Mouse (Mus musculus) limb, embryonic 14.5 days (tissue): Measurements from ENCODE around the gene Zscan12. TPM values are rescaled to one million over a fixed set of nuclear protein-coding genes. Genes with fewer than 3 reads are reported as not detected.

ENCODE experiments used
- ATAC-seq: fragments of 200-750 bp; cut with Nextera tagmentation; 2 replicates; pipeline ENCODE4 v1.8.0; 2017; ENCODE audit warnings: low read depth, moderate number of reproducible peaks, moderate TSS enrichment; ENCODE audit not compliant: low FRiP score
- DNase-seq: peaks from one replicate; pipeline ENCODE4 v3.0.0-alpha.2; 2015; ENCODE audit warnings: low spot score
- H3K27ac ChIP-seq: fragments of 300-500 bp; sonication (generic); replicated peaks from 2 replicates; pipeline ENCODE4 v1.5.1; 2014; ENCODE audit warnings: low read depth, mild to moderate bottlenecking, low read length, moderate library complexity, mixed read lengths
- H3K27me3 ChIP-seq: fragments of 300-500 bp; sonication (generic); 2 replicates; pipeline ENCODE4 v1.6.1; 2014; ENCODE audit warnings: low read length, mixed read lengths; ENCODE audit not compliant: control insufficient read depth, insufficient read depth
- H3K36me3 ChIP-seq: fragments of 300-500 bp; sonication (generic); 2 replicates; pipeline ENCODE4 v1.6.1; 2014; ENCODE audit warnings: mild to moderate bottlenecking, low read length, moderate library complexity, mixed read lengths; ENCODE audit not compliant: control insufficient read depth, insufficient read depth
- H3K4me1 ChIP-seq: fragments of 300-500 bp; sonication (generic); 2 replicates; pipeline ENCODE4 v1.6.1; 2014; ENCODE audit warnings: antibody characterized with exemption, low read length, mixed read lengths; ENCODE audit not compliant: control insufficient read depth, insufficient read depth
- H3K4me2 ChIP-seq: fragments of 300-500 bp; sonication (generic); replicated peaks from 2 replicates; pipeline ENCODE4 v1.6.1; 2014; ENCODE audit warnings: low read depth, mild to moderate bottlenecking, low read length, moderate library complexity; ENCODE audit not compliant: severe bottlenecking
- H3K4me3 ChIP-seq: fragments of 300-500 bp; sonication (generic); replicated peaks from 2 replicates; pipeline ENCODE4 v1.5.1; 2014; ENCODE audit warnings: low read length
- H3K9ac ChIP-seq: fragments of 300-500 bp; sonication (generic); 2 replicates; pipeline ENCODE4 v1.6.1; 2014; ENCODE audit warnings: mild to moderate bottlenecking, low read depth, low read length, moderate library complexity; ENCODE audit not compliant: severe bottlenecking
- H3K9me3 ChIP-seq: fragments of 300-500 bp; sonication (generic); 2 replicates; pipeline ENCODE4 v1.6.1; 2016; ENCODE audit warnings: low read length; ENCODE audit not compliant: control insufficient read depth
- POLR2A ChIP-seq: fragments of 200-500 bp; IDR thresholded peaks from 2 replicates; pipeline ENCODE4 v1.8.0; 2012; ENCODE audit warnings: inconsistent platforms, mild to moderate bottlenecking, moderate library complexity, borderline replicate concordance; ENCODE audit not compliant: insufficient read depth, insufficient read length; ENCODE audit errors: extremely low read depth
- WGBS: fragments of 180-500 bp; shearing (Covaris S2); extraction: QIAGEN DNeasy Blood & Tissue Kit; methylation state at CpG from one replicate; pipeline ENCODE4 v1.1.7; 2014; 5-methylcytosine and 5-hydroxymethylcytosine counted together
- polyA plus RNA-seq, 2 experiments: library from polyadenylated mRNA; depleted of rRNA in 1 of 2; stranded (reverse) in 1 of 2; unstranded in 1 of 2; fragments of >200 nt; fragmentation: Nextera tagmentation in 1 of 2; extraction: Ambion mirVana in 1 of 2; gene quantifications; 2 replicates each; pipeline versions ENCODE4 v1.2.1 to v1.2.3; 2012 to 2014

Gene Zscan12
- polyA plus RNA-seq, 2 experiments, result 9.7 to 11.2 TPM

- H3K27ac ChIP-seq, result peak within 1 kb of the TSS; percentile 76; the same call in 1 of the 2 replicates
- peak within 1 kb of the TSS; percentile 87 for H3K9ac ChIP-seq
- ATAC-seq, result peak; percentile 96
Measured at GRCm38 (mm10) chr13:21402287-21402846, 39.7 kb downstream of the Zscan12 start, which contains the start of gene Zkscan3. Gene Zkscan3 (minus strand): TSS chr13:21402755.

DNA sequence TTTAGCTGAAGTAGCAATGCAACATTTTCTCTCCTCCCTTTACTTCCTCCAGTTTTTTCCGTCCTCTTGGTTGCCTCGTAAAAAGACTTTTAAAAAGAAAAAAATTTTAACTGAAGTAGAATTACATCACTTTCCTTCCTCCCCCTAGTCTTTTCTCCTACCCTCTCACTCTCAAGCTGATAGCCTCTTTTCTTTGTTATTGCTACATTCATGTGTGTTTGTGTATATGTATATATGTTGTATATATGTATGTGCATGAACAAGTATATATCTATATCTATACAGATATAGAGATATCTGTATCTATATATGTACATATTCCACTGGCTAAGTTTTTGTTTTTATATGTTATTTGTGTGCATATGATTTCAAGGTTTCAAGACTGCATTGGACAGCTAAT lies 40.2 kb downstream of the Zscan12 start:
- Histone ChIP-seq H3K4me2 (peak overlapping the region; percentile 69; the same call in 1 of the 2 replicates), H3K4me3 (peak overlapping the region; percentile 83), H3K27ac (peak overlapping the region; percentile 43; the same call in 1 of the 2 replicates), H3K36me3 (peaks cover 17% of the 10 kb centered on the region), H3K9me3 (no peaks in the 10 kb centered on the region), H3K4me1 (peaks cover 10% of the 10 kb centered on the region; the same call in 1 of the 2 replicates), H3K27me3 (no peaks in the 10 kb centered on the region), H3K9ac (peak overlapping the region; percentile 87)
- peak; percentile 39; the same call in 1 of the 2 replicates for ATAC-seq
- DNase-seq, result no peak
- 0% methylated on average over 2 of the region's 2 CpGs for WGBS
- no peak for TF ChIP-seq POLR2A

More at GRCm38 (mm10) chr13:21402287-21402846, 39.7 kb downstream of the Zscan12 start, which contains the start of gene Zkscan3:
- Histone ChIP-seq H3K4me3 (peak within 1 kb of the TSS; percentile 83), H3K27me3 (no peaks in the 10 kb centered on the region), H3K36me3 (peaks cover 17% of the 10 kb centered on the region), H3K4me1 (peaks cover 10% of the 10 kb centered on the region; the same call in 1 of the 2 replicates), H3K4me2 (peak within 1 kb of the TSS; percentile 69), H3K9me3 (no peaks in the 10 kb centered on the region)
- peak; percentile 94 for DNase-seq
- WGBS, result under 1% methylated on average over 35 of the region's 35 CpGs
- TF ChIP-seq POLR2A, result peak; percentile 40; the same call in 1 of the 2 replicates

GRCm38 (mm10) chr13:21407341-21407740 lies 44.7 kb downstream of the Zscan12 start:
- ATAC-seq (no peak), DNase-seq (no peak)
- Histone ChIP-seq H3K9me3 (no peaks in the 10 kb centered on the region), H3K4me1 (no peaks in the 10 kb centered on the region), H3K36me3 (no peaks in the 10 kb centered on the region), H3K4me2 (no peak overlapping the region), H3K9ac (0 out of 2 replicates have a peak overlapping the region, but pooled peaks have one; percentile 65), H3K27me3 (no peaks in the 10 kb centered on the region), H3K27ac (no peak overlapping the region), H3K4me3 (0 out of 2 replicates have a peak overlapping the region, but pooled peaks have one; percentile 47)
- TF ChIP-seq POLR2A, result no peak
- 83% methylated on average over 11 of the region's 11 CpGs for WGBS

DNA sequence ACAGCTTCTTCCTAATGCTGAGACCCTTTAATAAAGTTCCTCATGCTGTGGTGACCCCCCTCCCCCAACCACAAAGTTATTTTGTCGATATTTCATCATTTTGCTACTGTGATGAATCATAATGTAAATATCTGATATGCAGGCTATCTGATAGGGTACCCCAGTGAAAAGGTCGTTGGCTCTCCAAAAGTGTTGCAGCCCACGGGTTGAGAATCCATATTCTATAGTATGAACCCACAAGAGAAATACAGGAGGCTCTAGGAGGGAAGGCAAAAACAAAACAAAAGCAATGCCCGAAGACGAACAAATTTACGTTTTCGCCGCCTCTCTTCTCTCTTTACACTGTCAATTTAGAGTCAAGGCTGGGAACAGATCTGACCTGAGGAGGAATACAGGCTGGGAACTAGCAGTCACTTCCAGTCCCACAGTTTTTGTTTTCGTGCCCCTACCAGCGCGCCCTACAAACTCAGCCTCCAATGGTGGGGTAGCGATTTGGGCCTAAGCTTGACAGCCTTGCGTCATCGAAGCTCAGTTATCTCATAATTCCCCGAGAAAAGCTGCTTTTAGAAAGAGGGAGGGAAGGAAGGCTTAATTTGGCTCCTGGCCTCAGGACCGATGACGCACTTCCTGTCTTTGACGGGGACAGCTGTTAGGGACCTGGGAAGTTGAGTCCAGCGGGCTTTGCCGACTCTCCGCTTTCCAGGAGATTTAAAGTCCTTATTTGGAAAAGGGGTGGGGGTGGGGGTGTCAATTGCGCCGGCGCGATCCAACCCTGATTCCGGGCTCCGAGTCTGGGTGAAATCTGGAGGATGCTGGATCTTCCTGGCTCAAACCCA lies 45.6 kb downstream of the Zscan12 start:
- peak overlapping the region; percentile 65 for H3K9ac ChIP-seq
- no peaks in the 10 kb centered on the region for H3K9me3 ChIP-seq
- H3K36me3 ChIP-seq, result no peaks in the 10 kb centered on the region
- peak overlapping the region; percentile 79 for H3K27ac ChIP-seq
- peak overlapping the region; percentile 77 for H3K4me2 ChIP-seq
- 4% methylated on average over 27 of the region's 27 CpGs for WGBS
- H3K27me3 ChIP-seq, result no peaks in the 10 kb centered on the region
- DNase-seq, result peak; percentile 93
- H3K4me1 ChIP-seq, result no peaks in the 10 kb centered on the region
- TF ChIP-seq POLR2A, result no peak
- peak overlapping the region; percentile 47 for H3K4me3 ChIP-seq
- peak; percentile 96 for ATAC-seq

DNA sequence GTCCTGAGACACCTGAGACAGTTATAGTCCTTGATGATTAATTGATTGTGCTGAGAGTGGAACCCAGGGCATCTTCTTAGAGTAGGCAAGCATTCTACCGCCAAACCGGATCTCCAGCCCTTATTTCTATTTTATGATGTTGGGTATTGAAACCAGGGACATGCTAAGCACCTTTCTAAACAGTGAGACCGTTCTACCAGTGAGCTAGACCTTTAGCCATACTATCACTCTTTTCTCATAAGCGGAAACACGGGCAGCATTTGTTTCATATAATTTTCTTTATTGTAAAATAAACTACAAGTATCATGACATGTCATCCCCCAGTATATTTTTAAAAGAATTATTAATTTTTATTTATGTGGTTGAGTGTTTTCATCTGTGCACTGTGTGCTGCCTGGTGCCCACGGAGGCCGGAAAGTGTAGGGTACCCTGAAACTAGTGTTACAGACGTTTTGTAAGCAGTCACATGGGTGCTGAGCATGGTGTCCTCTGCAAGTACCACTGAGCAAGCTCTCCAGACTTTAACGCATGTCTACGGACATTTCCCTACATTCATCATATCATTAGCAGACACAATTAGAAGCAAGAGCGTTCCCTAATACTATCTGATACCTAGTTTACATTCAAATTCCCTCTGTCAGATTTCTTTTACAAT lies 46.3 kb downstream of the Zscan12 start:
- Histone ChIP-seq H3K9ac (peak overlapping the region; percentile 65), H3K27me3 (no peaks in the 10 kb centered on the region), H3K4me3 (peak overlapping the region; percentile 47), H3K36me3 (no peaks in the 10 kb centered on the region), H3K27ac (peak overlapping the region; percentile 79), H3K9me3 (no peaks in the 10 kb centered on the region), H3K4me2 (peak overlapping the region; percentile 77), H3K4me1 (no peaks in the 10 kb centered on the region)
- DNase-seq (no peak), ATAC-seq (no peak)
- 47% methylated on average over 11 of the region's 11 CpGs for WGBS
- TF ChIP-seq POLR2A, result no peak
